Mouse (Mus musculus) embryonic fibroblast, embryonic 13.5 days (primary cell): ENCODE measurements around the gene Gm20431.

Experiments used
- CTCF ChIP-seq: IDR thresholded peaks from 2 replicates; pipeline ENCODE4 v1.5.1; 2011; ENCODE audit warnings: mild to moderate bottlenecking, control low read depth, low read length, moderate library complexity, borderline replicate concordance; ENCODE audit not compliant: insufficient read depth
- POLR2A ChIP-seq: IDR thresholded peaks from 2 replicates; pipeline ENCODE4 v1.6.1; 2011; ENCODE audit warnings: low read depth, mild to moderate bottlenecking, control low read depth, low read length, moderate library complexity

- TF ChIP-seq POLR2A (no peak), CTCF (no peak)
These were observed 63.7 kb downstream of the Gm20431 start for GRCm38 (mm10) chr2:167597492-167598186.
